Mouse (Mus musculus) left cerebral cortex, adult 9 months (tissue): Measurements from ENCODE around the gene Fxn.

Experiments
- DNase-seq, 2 experiments: peaks; one replicate each; pipeline ENCODE4 v3.0.0; 2022; ENCODE audit warnings: low spot score in 2 of 2

The Fxn gene

DNA sequence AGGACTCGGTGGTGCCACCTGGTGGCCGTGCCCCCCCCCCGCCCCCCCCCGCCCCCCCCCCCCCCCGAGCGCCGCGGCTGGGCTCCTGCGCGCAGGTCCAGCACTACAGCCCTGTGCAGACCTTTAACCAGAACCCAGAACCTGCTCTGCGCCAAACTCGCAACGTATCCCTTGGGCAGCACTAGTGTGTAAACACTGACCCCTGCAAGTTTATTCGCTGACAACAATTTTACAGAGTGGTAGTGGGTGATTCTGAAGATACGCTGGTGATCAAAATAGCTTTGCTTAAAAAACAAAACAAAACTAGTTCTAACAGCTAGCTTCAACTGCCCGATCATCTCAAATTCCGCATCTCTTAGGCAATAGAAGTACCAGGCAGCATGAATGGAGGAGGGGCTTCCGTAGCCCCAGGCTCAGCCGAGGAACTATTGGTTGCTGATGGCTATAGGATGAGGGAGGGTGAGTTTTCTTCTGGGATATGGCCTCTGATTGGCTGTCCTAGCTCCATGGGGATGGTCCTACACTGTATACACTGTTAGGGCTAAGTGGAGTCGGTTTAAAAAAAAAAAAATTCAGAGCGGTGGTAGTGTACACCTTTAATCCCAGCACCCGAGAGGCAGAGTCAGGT, at the start of gene Fxn:
Gene Fxn (minus strand): TSS at position 5 of the 628 bp plus-strand sequence.
- DNase-seq, result peak in 1 of 2 experiments; percentile 44

DNA sequence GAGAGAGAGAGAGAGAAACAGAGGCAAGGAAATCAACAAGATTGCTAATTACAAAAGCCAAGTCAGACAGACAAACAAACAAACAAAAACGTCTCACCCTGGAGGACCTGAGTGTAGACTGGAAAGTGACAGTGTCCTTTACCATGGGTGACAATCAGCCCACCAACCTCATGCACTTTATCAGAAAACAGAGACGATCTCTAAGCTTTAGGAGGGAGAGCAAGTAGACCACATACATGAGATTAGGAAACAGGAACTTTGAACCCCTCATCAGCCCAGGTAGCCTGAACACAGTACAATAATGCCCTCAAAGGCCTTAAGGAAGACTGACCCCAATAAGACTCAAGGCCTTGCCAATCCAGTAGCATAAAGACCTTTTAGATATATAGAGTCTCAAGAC, 47.5 kb upstream of the Fxn start:
- no peak for DNase-seq

DNA sequence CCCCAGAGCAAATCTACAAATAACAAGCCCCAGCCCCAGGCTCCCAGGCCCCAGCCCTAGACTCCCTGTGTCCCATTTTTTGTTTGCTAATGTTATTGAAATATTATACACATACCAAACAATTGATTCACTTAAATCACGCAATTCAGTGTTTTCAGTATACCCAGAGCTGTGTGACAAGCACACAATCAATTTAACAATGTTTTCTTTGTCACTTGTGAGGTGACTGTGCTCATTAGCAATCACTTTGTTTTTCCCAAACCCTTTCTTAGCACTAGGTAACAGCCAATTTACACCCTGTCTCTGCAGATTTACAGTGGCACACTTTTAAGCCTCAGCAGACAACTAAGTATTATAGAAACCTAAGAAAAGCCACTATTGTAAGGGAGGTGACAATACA, 46.6 kb upstream of the Fxn start:
- DNase-seq, result no peak

DNA sequence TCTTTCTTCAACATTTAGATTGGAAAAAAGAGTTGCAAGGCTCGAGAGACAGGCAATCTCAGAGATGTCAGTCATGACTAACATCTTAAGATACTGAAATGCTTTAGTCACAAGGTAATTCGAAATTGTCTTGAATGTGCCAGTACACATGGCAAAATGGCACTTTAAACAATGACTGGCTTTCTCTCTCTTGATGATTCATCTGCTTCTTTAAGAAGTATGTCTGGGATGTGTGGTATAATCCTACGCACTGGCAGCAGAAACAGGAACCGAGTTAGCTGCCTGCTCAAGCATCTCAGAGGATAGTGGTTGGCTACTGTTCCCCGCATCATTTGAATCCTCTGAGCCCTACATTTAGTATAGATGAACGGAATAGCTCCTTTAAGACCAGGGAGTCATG, 45.3 kb upstream of the Fxn start:
- DNase-seq, result peak; percentile 23 to 48

DNA sequence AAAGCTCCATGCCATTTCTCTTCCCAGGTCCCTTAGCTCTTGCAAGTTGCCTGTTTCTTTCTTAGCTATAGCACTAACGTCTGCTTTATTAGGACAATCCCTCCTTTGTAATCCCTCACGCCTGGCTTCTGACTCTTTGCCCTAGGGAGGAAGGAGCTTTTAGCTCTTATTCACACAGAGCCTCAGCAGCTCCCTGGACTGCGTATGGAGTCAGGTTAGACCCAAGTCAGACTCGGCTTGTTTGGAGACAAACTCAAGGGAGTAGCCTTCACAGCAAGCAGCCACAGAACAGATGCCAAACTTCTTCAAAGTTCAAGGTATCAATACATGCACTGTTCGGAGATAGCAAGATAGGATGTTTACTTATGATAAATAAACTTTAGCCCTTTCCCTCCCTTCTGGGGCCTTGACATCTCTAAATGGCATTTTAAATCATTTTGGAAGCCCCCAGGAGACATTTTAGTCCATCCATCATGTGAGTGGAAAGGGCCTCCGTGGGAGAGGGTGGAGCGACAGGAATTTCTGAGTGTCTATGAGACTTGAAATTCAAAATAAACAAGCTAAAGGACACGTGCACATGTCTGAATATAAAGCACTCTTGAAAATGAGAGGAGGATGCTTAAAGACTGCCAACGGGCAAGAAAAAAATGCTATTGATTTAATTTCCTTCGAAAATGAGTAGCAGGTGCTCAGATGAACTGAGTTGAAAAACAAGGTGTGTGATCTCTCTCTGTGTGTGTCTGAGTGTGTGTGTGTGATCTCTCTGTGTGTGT, 43.6 kb upstream of the Fxn start:
- no peak for DNase-seq

DNA sequence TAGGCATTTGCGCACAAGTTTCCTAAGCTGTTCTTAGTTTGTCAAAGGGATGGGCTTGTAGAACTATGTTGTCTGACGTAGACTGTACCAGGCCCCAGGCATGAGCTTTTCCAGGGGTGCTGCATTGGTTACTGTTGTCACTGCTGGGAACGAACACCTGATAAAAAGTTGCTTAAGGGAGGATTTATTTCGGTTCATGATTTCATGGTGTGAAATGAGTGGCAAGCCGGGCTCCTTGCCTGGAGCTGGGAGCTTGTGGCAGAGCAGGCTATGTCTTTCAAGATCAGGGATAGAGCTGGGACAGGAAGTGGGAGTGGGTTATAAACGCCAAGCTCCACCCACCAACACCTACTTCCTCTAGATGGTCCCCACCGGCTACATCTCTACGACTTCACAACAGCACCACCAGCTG, 41.5 kb upstream of the Fxn start:
- DNase-seq, result no peak

DNA sequence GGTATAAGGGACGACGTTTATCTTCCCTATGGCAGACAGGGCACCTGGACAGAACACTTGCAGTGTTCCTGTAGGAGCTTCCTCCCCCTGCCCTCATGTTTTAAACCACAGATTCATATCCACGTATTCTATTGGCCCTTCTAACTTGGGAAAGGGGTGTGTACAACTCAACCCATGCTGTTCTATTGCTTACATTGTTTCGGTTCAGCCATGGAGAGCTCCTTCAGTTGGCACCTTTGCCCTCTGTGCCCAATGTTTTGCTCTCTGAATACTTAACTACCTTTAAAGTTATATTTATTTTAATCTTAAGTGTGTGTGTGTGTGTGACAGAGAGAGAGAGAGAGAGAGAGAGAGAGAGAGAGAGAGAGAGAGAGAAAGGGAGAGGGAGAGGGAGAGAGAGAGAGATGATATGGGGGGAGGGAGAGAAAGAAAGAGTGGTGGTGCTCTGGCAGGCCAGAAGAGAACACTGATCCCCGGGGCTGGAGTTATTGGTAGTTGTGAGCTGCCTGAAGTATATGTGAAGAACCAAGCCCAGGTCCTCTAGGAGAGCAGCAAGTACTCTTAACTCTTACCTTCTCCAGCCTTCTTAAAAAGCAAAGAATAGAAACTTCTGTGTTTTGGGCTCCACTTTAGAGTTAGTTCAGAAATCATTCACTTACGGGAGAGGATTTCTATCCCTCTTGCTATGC, 41.0 kb upstream of the Fxn start:
- no peak for DNase-seq

DNA sequence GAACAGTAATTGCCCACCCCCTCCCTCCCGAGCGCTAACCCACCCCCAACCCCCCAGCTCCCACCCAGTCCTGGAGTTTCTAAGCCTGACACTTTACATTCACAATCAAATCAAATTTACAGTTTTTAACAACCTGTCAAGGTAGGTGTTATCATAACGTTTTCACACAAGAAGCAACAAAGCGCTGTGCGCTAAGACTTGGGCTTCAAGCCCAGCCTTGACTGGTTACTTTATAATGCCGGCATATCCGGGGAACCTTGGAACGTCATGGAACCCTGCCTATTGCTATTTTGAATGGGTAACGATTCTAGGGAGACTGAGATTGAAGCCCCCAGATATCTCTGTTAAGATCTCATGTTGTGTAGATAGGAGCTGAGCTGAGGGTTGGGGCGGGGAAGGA, 37.8 kb upstream of the Fxn start:
- no peak for DNase-seq

DNA sequence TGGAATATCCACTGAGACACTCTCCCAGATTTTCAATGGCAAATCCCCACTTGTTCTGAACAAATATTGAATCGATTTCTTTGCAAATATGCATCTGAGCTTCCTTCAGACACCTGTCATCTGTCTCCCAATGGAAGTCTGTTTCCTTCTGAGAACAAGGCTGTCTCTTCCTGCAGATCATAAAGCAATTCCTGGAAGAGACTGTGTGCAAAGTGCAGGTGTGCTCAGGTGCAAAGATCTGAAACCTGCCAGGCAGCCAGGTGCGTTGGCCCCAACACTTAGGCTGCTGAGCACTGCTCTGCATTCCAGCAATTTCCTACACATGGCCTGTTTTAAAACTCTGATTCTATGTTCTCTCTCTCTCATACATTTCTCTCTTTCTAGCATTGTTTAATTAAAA, 37.3 kb upstream of the Fxn start:
- DNase-seq, result no peak

DNA sequence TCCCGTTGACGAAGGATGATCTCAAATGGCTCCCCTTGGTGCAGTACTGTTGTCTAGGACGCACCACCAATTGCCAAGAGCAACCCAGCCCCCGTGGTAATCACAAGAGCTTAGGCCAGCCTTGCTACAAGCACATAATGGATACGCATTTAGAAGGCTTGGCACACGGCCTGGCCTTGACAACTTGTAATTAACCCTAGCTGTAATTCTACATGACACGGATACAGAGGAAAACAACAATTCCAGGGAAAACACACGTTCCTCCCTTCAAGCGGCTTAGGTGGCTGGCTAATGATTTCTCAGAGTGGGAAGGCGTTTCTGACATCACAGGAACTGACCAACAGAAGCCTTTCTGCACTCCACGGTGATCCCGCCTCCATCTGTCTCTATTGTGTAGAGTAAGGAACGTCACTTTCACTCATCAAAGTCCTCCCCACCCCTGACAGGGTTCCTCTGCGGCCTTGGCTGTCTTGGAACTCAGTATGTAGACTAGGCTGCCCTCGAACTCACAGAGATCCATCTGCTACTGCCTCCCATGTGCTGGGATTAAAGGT, 36.7 kb upstream of the Fxn start:
- peak in 1 of 2 experiments; percentile 19 for DNase-seq

DNA sequence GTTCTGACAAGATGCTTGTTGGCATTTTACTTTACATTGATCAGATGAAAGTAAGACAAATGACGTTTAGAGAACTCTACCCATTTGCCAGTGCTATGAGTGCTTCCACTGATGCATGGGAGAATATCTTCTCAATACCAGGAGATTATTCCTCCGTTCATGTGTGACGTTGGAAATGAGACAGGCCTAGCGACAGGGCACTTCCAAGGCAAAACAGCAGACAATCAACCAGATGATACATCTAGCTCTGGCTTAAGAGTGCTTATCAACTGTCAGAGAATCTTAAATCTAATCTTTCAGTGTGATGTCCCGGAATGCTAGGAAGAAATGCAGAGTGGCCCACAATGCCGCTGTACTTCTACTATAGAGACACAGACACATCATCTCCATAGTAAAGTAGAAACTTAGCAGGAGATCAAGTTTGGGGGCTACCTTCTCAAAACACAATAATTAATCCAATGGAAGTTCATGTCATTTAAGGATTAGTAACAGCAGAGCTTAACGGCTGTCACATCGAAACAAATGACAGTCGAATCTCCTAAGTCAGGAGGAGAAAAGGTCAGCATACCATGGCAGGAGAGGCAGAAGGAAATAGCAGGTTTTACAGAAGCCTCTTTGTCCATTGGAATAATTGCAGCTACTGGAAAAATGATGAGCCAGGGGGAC, 35.8 kb upstream of the Fxn start:
- no peak for DNase-seq

DNA sequence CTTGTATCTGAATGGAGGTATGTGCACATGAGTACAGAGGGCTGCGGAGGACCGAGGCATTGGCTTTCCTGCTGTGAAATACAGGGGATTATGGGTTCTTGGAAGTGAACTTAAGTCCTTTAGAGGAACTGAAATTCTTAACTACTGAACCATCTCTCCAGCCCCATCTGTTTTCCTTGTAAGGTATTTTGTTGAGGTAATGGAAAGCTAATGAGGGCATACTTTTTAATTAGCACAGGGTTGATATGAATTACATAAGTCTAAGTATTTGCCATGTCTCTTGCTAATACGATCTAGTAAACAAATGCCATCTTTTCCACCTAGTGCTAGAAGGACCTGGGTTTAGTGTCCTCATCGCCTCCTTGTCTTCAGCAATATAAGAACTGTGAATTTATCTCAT, 34.8 kb upstream of the Fxn start:
- no peak for DNase-seq

DNA sequence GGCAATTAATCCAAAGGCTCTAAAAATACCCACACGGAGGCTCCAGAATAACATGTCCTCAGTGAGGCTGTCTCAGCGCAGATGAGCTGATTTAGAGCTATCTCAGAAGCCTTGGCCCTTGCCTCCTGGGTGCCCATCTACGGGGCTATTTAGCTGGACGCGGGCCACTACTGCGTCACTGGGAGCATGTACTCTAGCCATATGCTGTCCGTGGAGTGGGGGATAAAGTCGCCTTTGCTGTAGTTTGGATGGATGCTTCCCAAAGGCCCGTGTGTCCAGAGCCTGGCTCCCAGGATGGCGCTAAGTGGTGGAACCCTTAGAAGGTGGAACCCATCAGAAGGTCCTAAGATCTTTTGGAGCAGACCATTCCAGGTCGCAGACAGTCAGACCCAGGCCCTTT, 34.3 kb upstream of the Fxn start:
- no peak for DNase-seq

DNA sequence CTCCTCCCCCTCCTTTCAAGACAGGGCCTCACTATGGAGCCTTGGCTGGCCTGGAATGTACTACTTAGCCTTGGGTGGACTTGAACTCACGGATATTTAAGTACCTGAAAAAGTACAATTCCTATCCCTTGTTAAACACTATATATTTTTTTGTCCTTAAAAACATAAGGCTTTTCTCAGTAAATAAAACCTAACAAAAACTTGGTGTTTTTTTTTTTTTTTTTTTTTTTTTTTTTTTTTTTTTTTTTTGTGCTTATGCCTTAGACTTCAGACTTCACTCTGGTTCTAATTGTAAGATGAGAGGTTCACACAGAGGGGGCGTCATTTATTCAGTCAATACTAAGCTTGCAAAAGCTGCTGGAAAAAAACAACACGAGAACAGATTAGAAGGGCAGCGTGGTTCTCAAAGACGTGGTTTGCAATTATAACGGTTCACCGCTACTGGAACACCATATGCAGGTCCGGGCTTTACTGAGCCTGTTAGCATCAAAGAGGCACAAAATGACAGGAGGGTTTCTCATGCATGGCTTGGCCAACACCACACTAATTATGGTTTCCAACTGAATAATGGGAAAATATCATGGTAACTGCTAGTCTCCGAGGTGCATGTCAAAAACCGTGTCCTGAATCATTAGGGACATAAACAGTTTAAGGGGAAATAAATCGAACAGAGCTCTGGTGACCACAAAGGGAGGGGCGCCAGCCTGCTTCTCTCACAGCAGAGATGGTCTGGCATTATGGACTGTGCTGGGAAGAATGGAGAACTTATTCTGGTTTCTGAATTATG, 32.3 kb upstream of the Fxn start:
- no peak for DNase-seq

DNA sequence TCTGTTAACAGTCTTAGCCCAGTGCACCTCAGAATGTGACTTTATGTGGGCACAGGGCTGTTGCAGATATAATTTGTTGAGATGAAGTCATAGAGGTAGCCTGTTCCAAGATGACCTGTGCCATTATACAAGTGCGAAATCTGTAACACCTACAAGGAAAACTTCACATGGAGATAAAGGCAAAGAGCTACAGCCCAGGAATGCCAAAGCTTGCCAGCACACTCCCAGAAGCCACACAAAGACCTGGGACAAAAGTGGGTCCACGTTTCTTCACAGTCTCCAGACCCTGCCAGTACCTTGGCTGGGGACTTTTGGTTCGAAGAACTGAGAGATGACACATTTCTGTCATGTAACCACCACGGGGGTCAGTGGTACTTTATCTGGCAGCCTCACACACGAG, 31.6 kb upstream of the Fxn start:
- DNase-seq, result no peak

DNA sequence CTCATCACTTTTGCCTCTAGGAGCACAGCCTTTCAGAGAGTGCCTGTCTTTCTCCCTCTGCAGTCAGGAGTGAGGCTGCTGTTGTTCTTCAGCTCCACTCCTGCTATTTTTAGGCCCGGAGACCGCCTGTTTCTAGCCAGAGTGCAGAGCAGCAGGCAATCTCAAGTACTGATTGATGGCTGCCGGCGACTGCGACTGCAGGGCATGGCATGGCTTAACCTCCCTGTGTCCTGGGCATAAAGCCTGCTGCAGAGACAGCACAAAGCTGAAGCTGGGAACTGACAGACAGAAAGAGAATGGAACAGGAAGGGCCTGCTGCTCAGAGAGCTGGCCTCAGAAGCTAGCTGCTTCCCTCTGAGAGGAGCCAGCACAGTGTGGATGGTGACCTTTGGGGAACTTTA, 27.9 kb upstream of the Fxn start:
- peak in 1 of 2 experiments; percentile 39 for DNase-seq

DNA sequence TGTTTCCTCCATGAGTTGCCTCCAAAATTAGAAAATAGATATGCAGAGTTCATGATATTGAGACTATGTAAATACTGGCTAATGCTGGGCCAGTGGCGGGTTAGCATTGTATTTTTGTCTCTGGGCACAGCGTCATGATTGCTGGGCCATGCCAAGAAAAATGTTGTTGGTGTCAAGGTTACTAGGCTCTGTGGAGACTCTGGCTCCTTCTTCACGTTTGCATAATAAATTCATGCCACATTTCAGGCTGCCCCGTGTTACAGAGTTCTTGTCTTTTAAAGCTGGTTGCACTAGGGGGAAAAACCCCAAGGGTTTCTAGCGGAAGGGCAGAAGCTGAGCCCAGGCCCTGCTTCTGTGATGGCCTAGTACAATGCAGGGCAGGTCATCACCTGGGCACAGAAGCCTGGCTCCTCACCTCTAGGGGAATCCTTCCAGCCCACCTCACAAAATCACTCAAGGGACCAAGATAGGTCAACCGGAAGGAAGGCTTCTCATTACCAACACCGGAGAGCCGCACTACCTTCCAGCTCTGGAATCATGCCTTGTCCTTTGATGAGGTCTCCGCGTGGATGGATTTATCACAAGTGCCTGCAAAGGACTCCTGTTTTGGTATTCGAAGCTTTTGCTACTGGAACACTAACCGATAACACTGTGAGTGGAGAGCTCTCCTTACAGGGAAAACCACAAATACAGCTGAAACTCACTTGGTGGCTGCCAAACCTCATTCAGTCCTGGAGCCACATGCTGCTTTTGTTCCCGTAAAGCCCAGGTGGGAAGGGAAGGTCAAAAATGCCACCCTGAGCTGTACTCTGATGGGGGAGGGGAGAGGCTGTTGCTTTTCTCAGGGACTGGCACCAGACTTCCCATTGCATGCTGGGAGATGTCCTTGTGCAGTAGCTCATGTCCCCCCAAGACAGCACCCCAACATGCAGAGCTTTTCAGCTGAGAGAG, 27.1 kb upstream of the Fxn start:
- DNase-seq, result no peak

DNA sequence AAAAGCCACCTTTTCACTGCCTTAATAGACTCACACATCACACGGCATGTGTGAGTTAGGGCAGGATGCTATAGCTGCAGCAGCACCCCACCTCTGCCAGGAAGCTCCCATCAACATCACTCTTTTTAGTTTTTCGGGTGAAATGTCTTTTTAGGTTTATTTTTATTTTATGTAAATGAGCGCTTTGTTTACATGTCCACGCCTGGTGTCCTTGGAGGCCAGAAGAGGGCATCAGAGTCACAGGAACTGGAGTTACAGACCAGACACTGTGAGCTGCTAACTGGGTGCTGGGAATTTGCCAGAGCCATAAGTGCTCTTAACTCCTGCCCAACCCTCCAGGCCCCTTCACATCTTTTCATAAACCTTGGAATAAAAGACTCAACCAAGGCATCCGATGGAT, 25.9 kb upstream of the Fxn start:
- no peak for DNase-seq

DNA sequence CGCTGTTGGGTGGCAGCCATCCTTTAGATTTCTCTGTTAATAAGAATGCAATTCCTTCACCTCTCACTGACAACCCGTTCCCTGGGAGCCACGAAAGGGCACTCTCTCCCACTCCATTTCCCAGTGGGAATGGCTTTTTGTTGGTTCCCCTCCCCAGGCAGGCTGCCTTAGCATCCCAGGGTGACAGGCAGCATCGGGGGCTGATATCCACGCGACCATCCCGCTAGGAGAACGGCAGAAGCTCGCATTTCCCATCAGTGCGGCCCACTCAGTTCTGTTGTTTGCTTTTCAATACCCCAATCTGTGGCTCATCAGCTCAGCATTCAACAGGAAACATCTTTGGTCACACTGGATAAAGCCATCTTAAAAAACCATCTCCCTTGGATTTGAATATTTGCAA, 21.8 kb upstream of the Fxn start:
- no peak for DNase-seq

DNA sequence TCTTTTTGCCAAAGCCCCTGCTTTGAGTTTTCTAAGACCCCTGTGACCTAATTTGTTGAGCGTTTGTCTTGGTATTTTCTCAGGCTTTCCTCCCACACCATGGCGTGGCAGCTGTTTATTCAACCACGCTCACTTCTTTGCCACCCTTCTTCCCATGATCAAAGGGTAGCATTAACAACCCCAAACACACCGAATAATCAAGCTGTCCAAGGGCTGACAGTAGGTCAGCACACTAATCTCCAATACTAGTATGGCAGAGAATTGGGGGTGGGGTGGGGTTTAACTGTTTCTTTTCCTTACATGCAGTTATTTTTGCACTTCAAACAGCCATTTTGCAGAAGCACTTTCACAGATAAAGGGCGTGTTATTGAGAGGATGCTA, 21.4 kb upstream of the Fxn start:
- no peak for DNase-seq
